15 mouse cellular contexts compared by ENCODE assay signal in genomic region chr4:133943791-133944190, GRCm38 (mm10).
"Had no signal": no experiment of that assay in that cellular context is flagged by ENCODE, and none has a peak within 500 bp of the region (broad histone marks: within the 10 kb centered on the region; RNA-seq: fewer than 3 reads in every experiment).

No protein-coding gene starts in this region.

- H3K4me3 ChIP-seq: layer of hippocampus, adult 2 months; limb, embryonic 10.5 days; limb, embryonic 13.5 days; liver, embryonic 15.5 days had no signal

- DNase-seq: kidney, adult 9 months; kidney, postnatal 14 days; layer of hippocampus, adult 9-11 months; liver; lung, embryonic 14.5 days; midbrain, embryonic 14.5 days; thymus, adult 2 months; thymus, postnatal 14 days had no signal

- H3K36me3 ChIP-seq: limb, embryonic 10.5 days; limb, embryonic 13.5 days; liver, embryonic 15.5 days had no signal

- H3K27me3 ChIP-seq: limb, embryonic 13.5 days; liver, embryonic 15.5 days had no signal

- H3K27ac ChIP-seq: layer of hippocampus, adult 2 months; limb, embryonic 10.5 days; limb, embryonic 13.5 days; liver, embryonic 15.5 days; stomach, postnatal 0 days had no signal

- H3K9me3 ChIP-seq: limb, embryonic 10.5 days; limb, embryonic 13.5 days; liver, embryonic 15.5 days had no signal

- H3K4me2 ChIP-seq: limb, embryonic 13.5 days; liver, embryonic 15.5 days; lung, embryonic 14.5 days; midbrain, embryonic 11.5 days had no signal

- ATAC-seq: intestine, postnatal 0 days had no signal

- H3K4me1 ChIP-seq: limb, embryonic 13.5 days had no signal

- H3K9ac ChIP-seq: limb, embryonic 13.5 days; liver, embryonic 15.5 days; lung, embryonic 14.5 days had no signal
